Mouse (Mus musculus): ENCODE measurements around the gene Zfp112.

DNA sequence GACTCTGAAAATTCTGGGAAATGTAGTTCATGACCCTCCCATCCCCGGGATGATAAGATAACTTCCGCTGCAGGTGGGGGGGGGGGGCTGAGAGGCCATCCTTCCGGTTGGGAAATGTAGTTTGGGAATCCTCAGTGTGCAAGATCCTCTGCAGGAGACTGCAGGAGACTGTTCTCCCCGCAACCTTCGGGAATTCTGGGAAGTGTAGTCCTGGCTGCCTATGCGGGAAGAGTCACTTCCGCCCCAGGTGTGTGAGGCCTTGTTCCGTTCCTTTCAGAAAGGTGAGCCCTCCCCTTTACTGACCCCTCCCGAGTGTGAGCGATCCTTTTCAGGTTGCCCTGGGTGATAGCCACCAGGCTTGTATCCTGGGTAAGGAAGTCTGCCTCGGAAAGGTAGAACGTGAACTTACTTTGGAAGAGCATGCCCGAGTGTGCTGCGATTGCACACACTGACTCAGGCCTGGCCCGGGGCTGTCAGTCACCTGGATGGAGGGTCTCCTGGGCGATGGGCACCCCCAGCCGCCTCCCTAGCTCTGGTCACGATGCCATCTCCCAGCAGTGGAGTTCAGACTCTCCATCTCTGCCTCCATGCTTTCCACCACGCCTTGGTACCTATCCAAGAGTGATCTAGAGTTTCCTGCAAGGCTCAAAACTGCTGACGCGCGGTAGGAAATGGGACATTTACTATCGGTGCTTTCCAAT, at the start of gene Zfp112:
- no peak for TF ChIP-seq CTCF (IDR thresholded peaks at IDR 0.05; ENCODE audit: insufficient read depth, low read depth, low read length)
- no peak; the same call in 1 of the 2 replicates for TF ChIP-seq POLR2A (IDR thresholded peaks at IDR 0.05; ENCODE audit: insufficient read depth, low read depth, low read length)
